Mouse (Mus musculus) midbrain, postnatal 0 days (tissue): ENCODE measurements around the gene Lrrc66. TPM values are rescaled to one million over a fixed set of nuclear protein-coding genes. Genes with fewer than 3 reads are reported as not detected.

Experiments
- ATAC-seq: fragments of 200-750 bp; cut with Nextera tagmentation; 2 replicates; pipeline ENCODE4 v1.8.0; 2017; ENCODE audit warnings: moderate number of reproducible peaks, mild to moderate bottlenecking, moderate TSS enrichment, moderate library complexity; ENCODE audit not compliant: low FRiP score
- DNase-seq: peaks from one replicate; pipeline ENCODE4 v3.0.0-alpha.2; 2015; ENCODE audit warnings: low spot score
- H3K27ac ChIP-seq: fragments of 300-500 bp; sonication (generic); 2 replicates; pipeline ENCODE4 v1.5.1; 2014; ENCODE audit warnings: low read depth, mild to moderate bottlenecking, low read length, mixed read lengths
- H3K27me3 ChIP-seq: fragments of 300-500 bp; sonication (generic); 2 replicates; pipeline ENCODE4 v1.6.1; 2014; ENCODE audit warnings: low read length, control low read depth, mixed read lengths; ENCODE audit not compliant: insufficient read depth
- H3K36me3 ChIP-seq: fragments of 300-500 bp; sonication (generic); 2 replicates; pipeline ENCODE4 v1.6.1; 2014; ENCODE audit warnings: low read length, control low read depth, mixed read lengths; ENCODE audit not compliant: insufficient read depth
- H3K4me1 ChIP-seq: fragments of 300-500 bp; sonication (generic); 2 replicates; pipeline ENCODE4 v1.6.1; 2014; ENCODE audit warnings: mild to moderate bottlenecking, control low read depth, antibody characterized with exemption, low read length, mixed read lengths; ENCODE audit not compliant: insufficient read depth
- H3K4me2 ChIP-seq: fragments of 300-500 bp; sonication (generic); 2 replicates; pipeline ENCODE4 v1.6.1; 2014; ENCODE audit warnings: low read depth, mild to moderate bottlenecking, low read length, mixed read lengths; ENCODE audit not compliant: poor library complexity, severe bottlenecking
- H3K4me3 ChIP-seq: fragments of 300-500 bp; sonication (generic); 2 replicates; pipeline ENCODE4 v1.5.1; 2014; ENCODE audit warnings: low read depth, mild to moderate bottlenecking, low read length, moderate library complexity
- H3K9ac ChIP-seq: fragments of 300-500 bp; sonication (generic); replicated peaks from 2 replicates; pipeline ENCODE4 v1.6.1; 2014; ENCODE audit warnings: mild to moderate bottlenecking, low read length, moderate library complexity, mixed read lengths; ENCODE audit not compliant: poor library complexity, severe bottlenecking
- H3K9me3 ChIP-seq: fragments of 300-500 bp; sonication (generic); 2 replicates; pipeline ENCODE4 v1.6.1; 2016; ENCODE audit warnings: low read length, control low read depth
- CTCF ChIP-seq: IDR thresholded peaks from 2 replicates; pipeline ENCODE4 v1.5.1; 2016; ENCODE audit warnings: antibody characterized with exemption, mild to moderate bottlenecking
- WGBS: fragments of 180-500 bp; shearing (Covaris S2); extraction: QIAGEN DNeasy Blood & Tissue Kit; methylation state at CpG from one replicate; pipeline ENCODE4 v1.1.7; 2014; 5-methylcytosine and 5-hydroxymethylcytosine counted together
- polyA plus RNA-seq: library from polyadenylated mRNA; unstranded; fragments of >200 nt; fragmentation: Nextera tagmentation; extraction: Ambion mirVana; gene quantifications from 2 replicates; pipeline ENCODE4 v1.2.1, GENCODE M21; 2015
- total RNA-seq: library from RNA; depleted of rRNA; stranded (reverse); fragments of >200 nt; gene quantifications from 2 replicates; pipeline ENCODE4 v1.2.3, GENCODE M21; 2014

The Lrrc66 gene
- total and polyA plus RNA-seq, 2 experiments from 2014 or later = not detected

DNA sequence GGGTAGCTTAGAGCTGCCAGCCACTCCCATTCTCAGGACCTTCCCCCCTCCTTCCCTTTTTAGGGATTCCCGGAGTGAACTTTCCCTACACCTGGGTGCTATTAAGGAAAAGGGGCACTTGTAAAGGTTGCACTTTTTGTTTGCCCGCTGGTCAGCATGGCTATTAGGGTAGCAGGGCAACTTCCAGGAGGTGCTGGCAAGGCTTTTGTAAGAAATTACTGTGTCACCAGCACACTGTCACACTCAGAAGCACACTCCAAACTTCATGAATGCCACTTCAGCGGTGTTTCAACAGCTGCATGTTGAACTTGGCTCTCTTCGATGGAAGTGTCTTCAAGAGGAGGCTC lies 19.5 kb upstream of the Lrrc66 start:
- Histone ChIP-seq H3K4me2 (peak overlapping the region; percentile 62; the same call in 1 of the 2 replicates), H3K4me3 (no peak overlapping the region), H3K9ac (no peak overlapping the region), H3K4me1 (peaks cover 7% of the 10 kb centered on the region; the same call in 1 of the 2 replicates), H3K36me3 (no peaks in the 10 kb centered on the region), H3K9me3 (no peaks in the 10 kb centered on the region), H3K27ac (no peak overlapping the region), H3K27me3 (peaks cover 35% of the 10 kb centered on the region)
- DNase-seq (no peak), ATAC-seq (no peak)
- TF ChIP-seq CTCF = no peak
- 5% methylated on average over 4 of the region's 4 CpGs for WGBS

DNA sequence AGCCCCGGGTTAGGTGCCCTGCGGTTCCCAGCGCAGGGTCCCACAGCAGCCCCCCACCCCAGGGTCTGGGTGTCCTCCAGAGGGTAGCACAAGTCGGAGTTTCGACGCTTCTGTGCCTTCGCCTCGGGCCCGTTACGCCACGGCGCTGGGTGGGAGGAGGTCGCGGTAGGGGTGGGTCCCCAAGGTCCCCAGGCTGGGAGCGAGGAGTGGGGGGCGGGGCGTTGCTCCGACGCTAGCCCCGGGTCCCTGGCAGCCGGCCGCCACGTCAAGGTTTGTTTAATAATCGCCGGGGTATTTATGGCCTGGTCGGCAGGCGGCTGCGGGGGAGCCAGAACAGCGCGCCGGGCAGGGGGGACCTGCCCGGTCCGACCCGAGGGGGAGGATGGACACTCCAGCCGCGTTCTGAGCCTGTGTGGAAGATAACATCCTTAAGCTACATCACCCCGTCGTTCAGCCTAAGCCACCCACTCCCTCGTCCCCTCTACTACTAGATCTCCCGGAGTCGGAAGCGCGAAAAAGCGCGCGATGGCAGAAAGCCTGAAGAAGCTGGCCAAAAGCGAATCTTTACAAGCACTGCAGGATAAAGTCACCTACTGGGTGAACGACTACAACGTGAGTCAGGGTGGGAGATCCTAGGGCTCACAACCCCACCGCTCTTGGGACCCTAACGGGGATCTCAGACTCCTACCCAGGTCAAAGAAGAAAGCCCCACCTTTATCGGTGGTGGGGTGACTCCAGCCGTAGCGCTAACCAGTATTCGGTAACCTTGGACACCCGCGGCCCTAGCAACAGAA lies 18.9 kb upstream of the Lrrc66 start, which contains the start of gene Spata18:
Spata18 (plus strand) TSS at position 319 of the 794 bp plus-strand sequence.
- under 1% methylated on average over 55 of the region's 57 CpGs for WGBS
- DNase-seq (no peak), ATAC-seq (no peak)
- Histone ChIP-seq H3K27ac (no peak within 1 kb of the TSS), H3K27me3 (peaks cover 35% of the 10 kb centered on the region), H3K36me3 (no peaks in the 10 kb centered on the region), H3K4me3 (peak within 1 kb of the TSS; percentile 31), H3K4me1 (peaks cover 7% of the 10 kb centered on the region; the same call in 1 of the 2 replicates), H3K9ac (no peak within 1 kb of the TSS), H3K9me3 (no peaks in the 10 kb centered on the region), H3K4me2 (peak within 1 kb of the TSS; percentile 62)
- TF ChIP-seq CTCF = no peak

DNA sequence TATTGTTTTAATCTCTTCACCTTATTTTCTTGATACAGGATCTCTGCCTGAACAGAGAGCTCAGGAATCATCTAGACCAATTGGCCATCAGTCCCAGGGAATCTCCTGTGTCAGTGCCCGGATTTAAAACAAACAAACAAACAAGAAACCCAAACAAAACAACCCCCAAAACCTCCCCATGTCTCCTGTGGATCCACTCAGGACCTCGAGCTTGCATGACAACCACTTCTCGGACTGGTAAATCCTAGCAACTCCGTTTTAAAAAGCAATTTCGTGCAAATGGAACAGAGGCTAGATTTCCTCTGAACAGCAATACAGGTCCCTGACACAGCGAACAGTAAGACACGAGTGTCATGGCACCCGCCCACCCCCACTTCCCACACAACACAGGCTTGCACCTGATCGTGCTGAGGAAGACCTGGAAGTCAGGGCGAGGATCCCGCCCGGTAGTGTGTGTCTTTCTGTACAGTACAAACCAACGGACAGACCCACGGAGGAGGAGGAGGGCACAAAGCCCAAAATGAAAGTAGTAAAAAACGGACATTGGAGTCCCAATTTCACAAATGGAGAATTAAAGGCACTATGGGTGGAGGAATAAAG lies 18.1 kb upstream of the Lrrc66 start:
- peak overlapping the region; percentile 31 for H3K4me3 ChIP-seq
- H3K36me3 ChIP-seq = no peaks in the 10 kb centered on the region
- ATAC-seq = no peak
- no peak for DNase-seq
- H3K4me2 ChIP-seq = peak overlapping the region; percentile 62
- peaks cover 35% of the 10 kb centered on the region for H3K27me3 ChIP-seq
- H3K27ac ChIP-seq = no peak overlapping the region
- no peaks in the 10 kb centered on the region for H3K9me3 ChIP-seq
- peaks cover 7% of the 10 kb centered on the region; the same call in 1 of the 2 replicates for H3K4me1 ChIP-seq
- WGBS = 1% methylated on average over 15 of the region's 15 CpGs
- H3K9ac ChIP-seq = no peak overlapping the region
- no peak for TF ChIP-seq CTCF

DNA sequence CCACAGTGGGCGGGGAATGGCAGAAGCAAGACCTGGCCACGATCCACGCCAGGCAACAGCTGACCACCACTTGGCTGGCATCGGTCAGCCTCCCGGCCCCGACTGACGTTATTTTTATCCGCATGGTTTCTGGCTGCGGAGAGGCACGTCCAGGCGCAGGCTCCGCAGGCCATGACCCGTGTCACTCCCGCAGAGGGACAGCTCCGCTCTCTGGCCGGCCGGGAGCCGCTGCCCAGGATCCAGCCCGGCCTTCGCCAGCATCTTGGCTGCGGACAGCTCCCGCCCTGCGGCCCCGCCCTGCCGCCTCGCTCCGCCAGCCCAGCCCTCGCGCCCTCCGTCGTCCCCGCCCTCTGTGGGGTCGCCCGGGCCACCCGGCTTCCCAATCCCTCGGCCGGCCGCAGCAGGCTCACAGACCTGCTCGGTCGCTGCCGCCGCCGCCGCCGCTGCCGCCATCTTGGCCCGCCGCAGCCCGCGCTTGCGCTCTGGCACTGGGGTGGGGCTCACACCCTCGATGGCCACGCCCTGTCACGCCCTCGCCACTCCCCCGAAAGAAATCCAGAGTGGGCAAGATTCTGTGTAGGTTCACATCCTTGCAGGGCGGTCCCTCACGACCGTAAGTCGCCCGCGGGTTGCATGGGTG lies 15.1 kb upstream of the Lrrc66 start, which contains the start of gene Sgcb:
Sgcb (minus strand) TSS at position 530 of the 640 bp plus-strand sequence.
- Histone ChIP-seq H3K9ac (peak within 1 kb of the TSS; percentile 71), H3K27ac (0 out of 2 replicates have a peak within 1 kb of the TSS, but pooled peaks have one; percentile 4), H3K4me2 (peak within 1 kb of the TSS; percentile 72), H3K4me3 (peak within 1 kb of the TSS; percentile 71), H3K27me3 (peaks cover 24% of the 10 kb centered on the region), H3K4me1 (peaks cover 7% of the 10 kb centered on the region; the same call in 1 of the 2 replicates), H3K9me3 (no peaks in the 10 kb centered on the region), H3K36me3 (0 out of 2 replicates have a peak, but pooled peaks cover 4% of the 10 kb centered on the region)
- ATAC-seq = peak; percentile 83
- WGBS = under 1% methylated on average over 58 of the region's 62 CpGs
- TF ChIP-seq CTCF = no peak
- peak; percentile 76 for DNase-seq

DNA sequence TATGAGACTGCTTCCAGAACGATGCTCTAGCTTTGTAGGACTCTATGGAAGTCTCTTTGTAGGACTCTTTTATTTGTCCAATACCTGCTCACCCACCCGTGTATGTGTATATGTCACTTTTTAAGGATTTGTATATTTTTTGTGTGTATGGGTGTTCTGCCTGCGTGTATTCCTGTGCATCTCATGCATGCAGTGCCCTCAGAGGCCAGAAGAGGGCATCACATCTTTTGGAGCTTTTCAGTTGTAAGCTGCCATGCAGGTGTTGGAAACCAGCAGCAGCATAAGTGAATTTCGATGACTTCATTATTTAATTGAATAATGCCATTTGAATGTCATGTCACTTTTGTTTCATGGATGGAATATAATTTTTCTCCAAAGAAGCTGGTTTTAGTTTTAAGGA lies 9.8 kb upstream of the Lrrc66 start:
- 84% methylated on average over 4 of the region's 4 CpGs for WGBS
- peak; percentile 59 for DNase-seq
- no peak for ATAC-seq

More for the DNA sequence above, 9.8 kb upstream of the Lrrc66 start:
- H3K4me1 ChIP-seq = no peaks in the 10 kb centered on the region
- no peaks in the 10 kb centered on the region for H3K9me3 ChIP-seq
- H3K27ac ChIP-seq = no peak overlapping the region
- no peaks in the 10 kb centered on the region for H3K27me3 ChIP-seq
- H3K36me3 ChIP-seq = peaks cover 19% of the 10 kb centered on the region; the same call in 1 of the 2 replicates
- peak; percentile 77 for TF ChIP-seq CTCF
- no peak overlapping the region for H3K9ac ChIP-seq
- no peak overlapping the region for H3K4me3 ChIP-seq
- no peak overlapping the region for H3K4me2 ChIP-seq
